Mouse (Mus musculus) thymus, adult 2 months (tissue): ENCODE measurements around the gene Dab1.

Experiments
- CTCF ChIP-seq: fragments of 200-500 bp; IDR thresholded peaks from 2 replicates; pipeline ENCODE4 v1.5.1; 2012; ENCODE audit warnings: mild to moderate bottlenecking, control low read depth, low read length, moderate library complexity, borderline replicate concordance; ENCODE audit not compliant: control insufficient read depth, poor library complexity, insufficient read depth; ENCODE audit errors: extremely low read depth
- POLR2A ChIP-seq: fragments of 200-500 bp; IDR thresholded peaks from 2 replicates; pipeline ENCODE4 v1.6.1; 2012; ENCODE audit warnings: mild to moderate bottlenecking, low read length, control low read depth, moderate library complexity; ENCODE audit not compliant: control insufficient read depth, poor library complexity, insufficient read depth; ENCODE audit errors: extremely low read depth

- no peak for TF ChIP-seq CTCF
- TF ChIP-seq POLR2A = no peak
These were observed 929.1 kb downstream of the Dab1 start for GRCm38 (mm10) chr4:104548287-104548686.
